Mouse (Mus musculus) CH12.LX (cell line): Measurements from ENCODE around the gene Cnnm2. TPM values are rescaled to one million over a fixed set of nuclear protein-coding genes. Genes with fewer than 3 reads are reported as not detected.

ENCODE experiments used
- DNase-seq: peaks from one replicate; pipeline ENCODE4 v3.0.0-alpha.2; 2013; ENCODE audit errors: extremely low read depth
- H3K27ac ChIP-seq: 2 replicates; pipeline ENCODE4 v1.5.1; 2012; ENCODE audit warnings: low read depth, mild to moderate bottlenecking, control low read depth, moderate library complexity; ENCODE audit not compliant: insufficient read depth
- H3K27me3 ChIP-seq: replicated peaks from 2 replicates; pipeline ENCODE3; 2012; ENCODE audit warnings: inconsistent platforms
- H3K36me3 ChIP-seq, 2 experiments: replicated peaks in 1 of 2; 2 replicates each; pipeline versions ENCODE3 to v1.6.1; 2012; ENCODE audit warnings: inconsistent platforms in 1 of 2, low read length in 1 of 2, mild to moderate bottlenecking in 1 of 2, mixed read lengths in 1 of 2, moderate library complexity in 1 of 2; ENCODE audit not compliant: control insufficient read depth in 1 of 2, insufficient read depth in 1 of 2
- H3K4me1 ChIP-seq, 2 experiments: 2 replicates each; pipeline ENCODE4 v1.6.1; 2012; ENCODE audit warnings: inconsistent platforms in 1 of 2, moderate library complexity in 1 of 2; ENCODE audit not compliant: insufficient read depth in 2 of 2, control insufficient read depth in 1 of 2
- H3K4me2 ChIP-seq: 2 replicates; pipeline ENCODE4 v1.6.1; 2012; ENCODE audit warnings: low read depth, mild to moderate bottlenecking, control low read depth; ENCODE audit not compliant: poor library complexity, insufficient read depth, severe bottlenecking
- H3K4me3 ChIP-seq, 3 experiments: fragments of 150-350 bp in 1 of 3; sonication (generic) in 1 of 3; replicated peaks in 1 of 3; 2 replicates each; pipeline versions ENCODE3 to v1.5.1; 2011 to 2012; ENCODE audit warnings: low read depth in 2 of 3, low read length in 2 of 3, mild to moderate bottlenecking in 2 of 3, moderate library complexity in 2 of 3, control low read depth in 1 of 3, improper control_type of control experiment in 1 of 3, inconsistent platforms in 1 of 3, mixed read lengths in 1 of 3; ENCODE audit not compliant: poor library complexity in 1 of 3
- H3K79me2 ChIP-seq: replicated peaks from 2 replicates; pipeline ENCODE4 v1.6.1; 2012; ENCODE audit warnings: mild to moderate bottlenecking, moderate library complexity; ENCODE audit not compliant: control insufficient read depth, poor library complexity, insufficient read depth, severe bottlenecking; ENCODE audit errors: extremely low read depth
- H3K9ac ChIP-seq: 2 replicates; pipeline ENCODE4 v1.6.1; 2012; ENCODE audit warnings: low read depth, mild to moderate bottlenecking, control low read depth, moderate library complexity; ENCODE audit not compliant: insufficient read depth
- H3K9me3 ChIP-seq: replicated peaks from 2 replicates; pipeline ENCODE3; 2012; ENCODE audit warnings: low read length, inconsistent platforms, mixed read lengths
- BHLHE40 ChIP-seq: IDR thresholded peaks from 2 replicates; pipeline ENCODE4 v1.6.1; 2011; ENCODE audit warnings: mild to moderate bottlenecking, low read depth, low read length, improper control_type of control experiment
- CHD2 ChIP-seq: IDR thresholded peaks from 2 replicates; pipeline ENCODE4 v1.6.1; 2011; ENCODE audit warnings: low read length, improper control_type of control experiment
- CTCF ChIP-seq, 2 experiments: IDR thresholded peaks in 1 of 2; conservative IDR thresholded peaks in 1 of 2; 2 replicates each; pipeline ENCODE4 v1.5.1; 2011 to 2012; ENCODE audit warnings: low read depth in 2 of 2, low read length in 2 of 2, improper control_type of control experiment in 1 of 2, inconsistent platforms in 1 of 2, mild to moderate bottlenecking in 1 of 2, moderate library complexity in 1 of 2
- ELF1 ChIP-seq: IDR thresholded peaks from 2 replicates; pipeline ENCODE4 v1.6.1; 2014; ENCODE audit warnings: low read depth, mild to moderate bottlenecking, inconsistent platforms, low read length, improper control_type of control experiment
- GABPA ChIP-seq: IDR thresholded peaks from 2 replicates; pipeline ENCODE4 v1.6.1; 2012; ENCODE audit warnings: low read depth, low read length, improper control_type of control experiment, inconsistent platforms; ENCODE audit not compliant: insufficient replicate concordance
- HCFC1 ChIP-seq: IDR thresholded peaks from 2 replicates; pipeline ENCODE4 v1.6.1; 2012; ENCODE audit warnings: low read depth, mild to moderate bottlenecking, inconsistent platforms, low read length, improper control_type of control experiment
- JUN ChIP-seq: IDR thresholded peaks from 2 replicates; pipeline ENCODE4 v1.6.1; 2011; ENCODE audit warnings: low read depth, mild to moderate bottlenecking, low read length, improper control_type of control experiment, moderate library complexity; ENCODE audit not compliant: insufficient read depth
- JUND ChIP-seq: conservative IDR thresholded peaks from 2 replicates; pipeline ENCODE4 v1.6.1; 2011; ENCODE audit warnings: low read depth, low read length, improper control_type of control experiment
- KAT2A ChIP-seq: IDR thresholded peaks from 2 replicates; pipeline ENCODE4 v1.6.1; 2012; ENCODE audit warnings: low read length, improper control_type of control experiment, inconsistent platforms; ENCODE audit not compliant: insufficient replicate concordance
- MAFK ChIP-seq: IDR thresholded peaks from 2 replicates; pipeline ENCODE4 v1.6.1; 2011; ENCODE audit warnings: low read length, improper control_type of control experiment; ENCODE audit not compliant: insufficient replicate concordance
- NRF1 ChIP-seq: IDR thresholded peaks from 2 replicates; pipeline ENCODE4 v1.6.1; 2014; ENCODE audit warnings: low read depth, mild to moderate bottlenecking, inconsistent platforms, low read length, improper control_type of control experiment, moderate library complexity
- POLR2A ChIP-seq: IDR thresholded peaks from 2 replicates; pipeline ENCODE4 v1.6.1; 2011; ENCODE audit warnings: low read depth, mild to moderate bottlenecking, improper control_type of control experiment, low read length
- RAD21 ChIP-seq: IDR thresholded peaks from 2 replicates; pipeline ENCODE4 v1.6.1; 2011; ENCODE audit warnings: low read depth, mild to moderate bottlenecking, low read length, improper control_type of control experiment, moderate library complexity
- SIN3A ChIP-seq: IDR thresholded peaks from 2 replicates; pipeline ENCODE4 v1.6.1; 2012; ENCODE audit warnings: low read length, improper control_type of control experiment, inconsistent platforms
- SMC3 ChIP-seq: IDR thresholded peaks from 2 replicates; pipeline ENCODE4 v1.6.1; 2011; ENCODE audit warnings: low read depth, low read length, improper control_type of control experiment
- UBTF ChIP-seq: IDR thresholded peaks from 2 replicates; pipeline ENCODE4 v1.6.1; 2012; ENCODE audit warnings: low read depth, mild to moderate bottlenecking, inconsistent platforms, low read length, improper control_type of control experiment, moderate library complexity
- USF1 ChIP-seq: IDR thresholded peaks from 2 replicates; pipeline ENCODE4 v1.6.1; 2014; ENCODE audit warnings: low read depth, mild to moderate bottlenecking, inconsistent platforms, low read length, improper control_type of control experiment
- USF2 ChIP-seq: conservative IDR thresholded peaks from 2 replicates; pipeline ENCODE4 v1.6.1; 2011; ENCODE audit warnings: low read depth, low read length, improper control_type of control experiment
- ZC3H11A ChIP-seq: IDR thresholded peaks from 2 replicates; pipeline ENCODE4 v1.6.1; 2012; ENCODE audit warnings: low read depth, mild to moderate bottlenecking, inconsistent platforms, low read length, improper control_type of control experiment
- ZKSCAN1 ChIP-seq: IDR thresholded peaks from 2 replicates; pipeline ENCODE4 v1.6.1; 2012; ENCODE audit warnings: low read depth, inconsistent platforms, low read length, improper control_type of control experiment, borderline replicate concordance
- ZNF384 ChIP-seq: IDR thresholded peaks from 2 replicates; pipeline ENCODE4 v1.6.1; 2012; ENCODE audit warnings: low read depth, low read length, improper control_type of control experiment, inconsistent platforms
- dilution Hi-C: fragments of 300-500 bp; cut with MboI; formaldehyde crosslinking; loops from 2 replicates; pipeline ENCODE4 v1.14.3; 2020; ENCODE audit warnings: low sequenced_read_pairs; ENCODE audit not compliant: extremely low pct_unique_long_range_greater_than_20kb, extremely low pct_ligation_motif_present
- in situ Hi-C: fragments of 300-500 bp; cut with MboI; formaldehyde crosslinking; loops from 3 replicates; pipeline ENCODE4 v1.14.3; 2019; ENCODE audit warnings: low sequenced_read_pairs, low pct_ligation_motif_present, low pct_unique_long_range_greater_than_20kb, mixed read lengths
- polyA plus RNA-seq: library from polyadenylated mRNA; unstranded; fragments of >175 nt; gene quantifications from 2 replicates; pipeline ENCODE4 v1.2.1, GENCODE M21; 2012; ENCODE audit warnings: low read depth; ENCODE audit not compliant: insufficient read length
- total RNA-seq, 2 experiments: library from RNA; depleted of rRNA; stranded (reverse); fragments of 300-350 nt in 1 of 2; fragments of >200 nt in 1 of 2; gene quantifications; 2 replicates each; pipeline ENCODE4 v1.2.3; 2012 to 2014

Cnnm2 gene
- total and polyA plus RNA-seq, 3 experiments, result 1.8 to 3.7 (median 2.6) TPM

- peaks cover 58 to 87% of the 10 kb centered on the region in 2 experiments for H3K36me3 ChIP-seq
- H3K4me1 ChIP-seq, result peaks cover 0 to 11% of the 10 kb centered on the region in 2 experiments; a peak in 2 of 4 replicates
- no peak overlapping the region for H3K9ac ChIP-seq
- no peaks in the 10 kb centered on the region for H3K27me3 ChIP-seq
- in situ Hi-C loops (no loop called here), dilution Hi-C loops (no loop called here)
- no peak overlapping the region for H3K27ac ChIP-seq
- no peak for TF ChIP-seq HCFC1
- TF ChIP-seq NRF1, result no peak
- no peak for TF ChIP-seq SIN3A
- no peak for TF ChIP-seq ZKSCAN1
- no peak for TF ChIP-seq ZNF384
- no peak for TF ChIP-seq SMC3
- no peak for TF ChIP-seq JUN
- TF ChIP-seq USF2, result no peak
- no peak overlapping the region for H3K4me2 ChIP-seq
- no peak overlapping the region for H3K4me3 ChIP-seq
- no peak for DNase-seq
- H3K79me2 ChIP-seq, result no peaks in the 10 kb centered on the region
- H3K9me3 ChIP-seq, result no peaks in the 10 kb centered on the region
Observed at GRCm38 (mm10) chr19:46890657-46891056, 129.3 kb downstream of the Cnnm2 start.

DNA sequence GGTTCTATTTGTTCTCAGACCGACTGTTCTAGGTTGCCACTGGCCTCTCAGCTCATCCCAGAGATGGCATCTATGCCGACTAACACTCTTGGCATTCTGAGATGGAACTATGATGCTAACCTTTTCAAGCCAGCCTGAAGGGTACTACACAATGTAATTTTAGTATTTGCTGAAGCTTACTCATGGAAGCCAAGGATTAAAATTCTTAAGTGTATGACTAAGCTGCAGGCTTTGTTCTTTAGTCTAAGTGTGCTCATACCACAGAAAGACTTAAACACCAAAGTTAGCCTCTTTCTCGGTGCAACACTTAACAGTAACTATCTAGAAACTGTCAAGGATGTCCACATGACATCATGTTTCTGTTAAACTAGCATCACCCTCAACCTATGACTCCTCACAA is 131.5 kb downstream of the Cnnm2 start:
- DNase-seq, result no peak
- no peaks in the 10 kb centered on the region for H3K79me2 ChIP-seq
- peaks cover 8% of the 10 kb centered on the region for H3K9me3 ChIP-seq
- H3K27me3 ChIP-seq, result no peaks in the 10 kb centered on the region
- TF ChIP-seq JUN (no peak), BHLHE40 (no peak), SIN3A (no peak), MAFK (no peak), ZC3H11A (no peak), NRF1 (no peak), JUND (no peak), ZNF384 (no peak), USF1 (no peak), CHD2 (no peak), RAD21 (no peak), HCFC1 (no peak), KAT2A (no peak), CTCF (conservative IDR thresholded peaks at IDR 0.05 in 1 of 2, IDR thresholded peaks at IDR 0.05 in 1 of 2; ENCODE audit: low read depth in 2 of 2, low read length in 2 of 2) (no peak), GABPA (no peak), ZKSCAN1 (no peak), POLR2A (no peak), UBTF (no peak), ELF1 (no peak)
- H3K27ac ChIP-seq, result no peak overlapping the region
- peaks cover 55 to 82% of the 10 kb centered on the region in 2 experiments for H3K36me3 ChIP-seq
- no peak overlapping the region for H3K4me2 ChIP-seq
- dilution Hi-C loops (no loop called here), in situ Hi-C loops (no loop called here)
- H3K4me1 ChIP-seq, result peaks cover 0 to 7% of the 10 kb centered on the region in 2 experiments; a peak in 2 of 4 replicates
- H3K9ac ChIP-seq, result no peak overlapping the region
- H3K4me3 ChIP-seq, result no peak overlapping the region
